Mouse (Mus musculus): Measurements from ENCODE around the gene Gm28363. TPM values are rescaled to one million over a fixed set of nuclear protein-coding genes. Genes with fewer than 3 reads are reported as not detected.

The Gm28363 gene
- polyA plus RNA-seq (2017; shearing (Covaris generic)): not detected

DNA sequence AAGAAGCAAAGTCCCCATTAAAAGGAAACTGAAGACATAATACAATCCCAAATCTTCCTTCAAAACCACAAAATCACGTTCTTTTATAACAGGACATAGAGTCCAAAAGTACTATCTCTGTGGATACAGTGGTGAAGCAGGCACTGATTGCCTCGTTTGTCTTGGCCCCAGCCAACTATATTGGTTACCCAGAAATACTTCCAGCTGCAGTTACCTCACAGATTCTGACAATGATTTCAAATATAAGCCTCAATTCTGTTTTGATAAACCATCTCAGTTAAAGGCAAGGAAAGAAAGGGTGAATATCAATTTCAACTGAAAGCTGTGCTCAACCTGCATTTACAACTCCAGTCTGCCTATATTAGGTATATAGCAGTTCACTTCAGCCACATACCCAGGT is at the start of gene Gm28363:
Gm28363 (plus strand) TSS at position 301 of the 400 bp plus-strand sequence.

Other genes with a start within 250 kb of the Gm28363 start
- gene B020011L13Rik, start 84.0 kb downstream of the Gm28363 start, polyA plus RNA-seq (2017; shearing (Covaris generic)): not detected
- gene Gm28360, start 132.9 kb downstream of the Gm28363 start, polyA plus RNA-seq (2017; shearing (Covaris generic)): not detected
- not detected for gene Gm28168, start 230.9 kb downstream of the Gm28363 start, polyA plus RNA-seq (2017; shearing (Covaris generic))

Data from CD4-positive, CD25-positive, alpha-beta regulatory T cell (primary cell).